Mouse (Mus musculus): ENCODE results near the gene Prr15. TPM values are rescaled to one million over a fixed set of nuclear protein-coding genes. Genes with fewer than 3 reads are reported as not detected.

The Prr15 gene
- total and polyA plus RNA-seq, 2 experiments, result 0.09 to 0.18 TPM

DNA sequence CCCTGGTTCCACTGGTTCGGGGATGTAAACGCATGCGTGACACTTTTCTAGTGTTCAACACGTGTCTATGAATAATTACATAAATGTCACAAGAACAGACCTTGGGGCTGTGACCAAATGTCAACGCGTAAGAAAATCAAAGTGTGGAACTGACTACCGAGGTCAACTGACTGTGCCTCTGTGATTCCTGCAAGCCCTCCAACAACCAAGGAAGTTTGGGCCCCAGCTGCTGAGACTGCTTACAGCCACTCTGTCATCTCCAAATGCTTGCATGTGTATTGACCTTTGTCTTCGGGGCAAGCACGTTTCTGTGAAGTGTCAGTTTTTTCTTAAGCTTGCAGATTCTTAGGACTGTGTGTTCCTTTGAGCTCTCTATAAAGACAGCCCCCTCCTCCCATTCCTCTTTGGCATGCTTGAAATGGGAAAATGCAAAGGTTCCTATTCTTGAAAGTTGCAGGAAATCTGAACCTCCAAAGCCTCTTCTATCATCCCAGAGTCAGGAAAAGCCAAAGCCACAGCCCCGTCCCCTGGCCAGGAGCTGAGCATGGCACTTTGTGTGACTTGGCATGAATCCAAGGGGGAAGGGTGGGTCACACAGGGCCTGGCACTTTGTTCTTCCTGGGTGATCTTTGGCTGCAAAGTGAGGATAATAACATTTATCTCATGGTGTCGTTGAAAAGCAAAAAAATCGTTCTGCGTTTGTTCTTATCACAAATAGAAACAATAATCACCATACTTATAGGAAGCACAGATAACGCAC is 27.5 kb downstream of the Prr15 start:
- TF ChIP-seq POLR2A (IDR thresholded peaks at IDR 0.05; ENCODE audit: extremely low read depth, insufficient read depth, low read length) (no peak), CTCF (IDR thresholded peaks at IDR 0.05; ENCODE audit: low read depth, low read length) (no peak)
- DNase-seq (ENCODE audit: extremely low read depth, low read depth, low spot score), result peak; percentile 24
- 51% methylated on average over 14 of the region's 14 CpGs for WGBS
- Histone ChIP-seq H3K4me3 (ENCODE audit: insufficient read depth, low read depth, low read length) (no peak overlapping the region), H3K36me3 (ENCODE audit: control insufficient read depth, insufficient read depth, low read length) (no peaks in the 10 kb centered on the region), H3K4me1 (ENCODE audit: control insufficient read depth, insufficient read depth, low read length) (no peaks in the 10 kb centered on the region), H3K27me3 (ENCODE audit: control insufficient read depth, insufficient read depth, low read length) (no peaks in the 10 kb centered on the region), H3K9ac (ENCODE audit: low read depth, low read length) (no peak overlapping the region), H3K79me2 (ENCODE audit: control insufficient read depth, insufficient read depth, low read length) (no peaks in the 10 kb centered on the region), H3K27ac (replicated peaks; ENCODE audit: insufficient read depth, low read depth, low read length) (no peak overlapping the region)

- no peak overlapping the region for H3K27ac ChIP-seq (replicated peaks; ENCODE audit: insufficient read depth, low read depth, low read length)
- H3K36me3 ChIP-seq (ENCODE audit: control insufficient read depth, insufficient read depth, low read length), result no peaks in the 10 kb centered on the region
- WGBS, result 88% methylated on average over 5 of the region's 5 CpGs
- no peak for DNase-seq (ENCODE audit: extremely low read depth, low read depth, low spot score)
- no peak overlapping the region for H3K9ac ChIP-seq (ENCODE audit: low read depth, low read length)
- H3K4me3 ChIP-seq (ENCODE audit: insufficient read depth, low read depth, low read length), result no peak overlapping the region
- no peak for TF ChIP-seq POLR2A (IDR thresholded peaks at IDR 0.05; ENCODE audit: extremely low read depth, insufficient read depth, low read length)
- TF ChIP-seq CTCF (IDR thresholded peaks at IDR 0.05; ENCODE audit: low read depth, low read length), result no peak
- H3K4me1 ChIP-seq (ENCODE audit: control insufficient read depth, insufficient read depth, low read length), result no peaks in the 10 kb centered on the region
- H3K79me2 ChIP-seq (ENCODE audit: control insufficient read depth, insufficient read depth, low read length), result no peaks in the 10 kb centered on the region
- H3K27me3 ChIP-seq (ENCODE audit: control insufficient read depth, insufficient read depth, low read length), result no peaks in the 10 kb centered on the region
These were observed 28.1 kb downstream of the Prr15 start for GRCm38 (mm10) chr6:54353698-54354097.

DNA sequence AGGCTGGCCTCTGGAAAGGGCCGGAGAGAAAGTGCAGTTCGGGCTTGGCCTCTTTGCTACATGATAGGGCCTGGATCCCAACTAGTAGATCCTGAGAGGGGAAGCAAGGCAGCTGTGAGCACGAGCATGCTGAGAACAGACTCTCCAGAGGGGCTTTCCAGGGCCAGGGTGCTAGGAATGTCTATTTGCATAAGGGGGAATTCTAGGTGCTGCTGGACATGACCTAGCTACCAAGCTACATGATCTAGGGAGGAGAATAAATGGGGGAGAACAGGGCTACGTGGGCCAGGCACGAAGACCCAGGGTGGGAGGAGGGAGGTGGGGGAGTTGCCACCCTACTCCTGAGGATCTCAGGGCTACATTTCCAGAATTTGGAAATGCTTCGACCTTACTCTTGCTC is 30.0 kb downstream of the Prr15 start:
- Histone ChIP-seq H3K4me1 (ENCODE audit: control insufficient read depth, insufficient read depth, low read length) (no peaks in the 10 kb centered on the region), H3K79me2 (ENCODE audit: control insufficient read depth, insufficient read depth, low read length) (no peaks in the 10 kb centered on the region), H3K9ac (ENCODE audit: low read depth, low read length) (no peak overlapping the region), H3K4me3 (ENCODE audit: insufficient read depth, low read depth, low read length) (no peak overlapping the region), H3K27ac (replicated peaks; ENCODE audit: insufficient read depth, low read depth, low read length) (no peak overlapping the region), H3K27me3 (ENCODE audit: control insufficient read depth, insufficient read depth, low read length) (no peaks in the 10 kb centered on the region), H3K36me3 (ENCODE audit: control insufficient read depth, insufficient read depth, low read length) (no peaks in the 10 kb centered on the region)
- TF ChIP-seq CTCF (IDR thresholded peaks at IDR 0.05; ENCODE audit: low read depth, low read length) (no peak), POLR2A (IDR thresholded peaks at IDR 0.05; ENCODE audit: extremely low read depth, insufficient read depth, low read length) (no peak)
- 89% methylated on average over 6 of the region's 6 CpGs for WGBS
- DNase-seq (ENCODE audit: extremely low read depth, low read depth, low spot score), result no peak

- DNase-seq (ENCODE audit: extremely low read depth, low read depth, low spot score), result no peak
These were observed 37.1 kb downstream of the Prr15 start for GRCm38 (mm10) chr6:54362526-54363324.

DNA sequence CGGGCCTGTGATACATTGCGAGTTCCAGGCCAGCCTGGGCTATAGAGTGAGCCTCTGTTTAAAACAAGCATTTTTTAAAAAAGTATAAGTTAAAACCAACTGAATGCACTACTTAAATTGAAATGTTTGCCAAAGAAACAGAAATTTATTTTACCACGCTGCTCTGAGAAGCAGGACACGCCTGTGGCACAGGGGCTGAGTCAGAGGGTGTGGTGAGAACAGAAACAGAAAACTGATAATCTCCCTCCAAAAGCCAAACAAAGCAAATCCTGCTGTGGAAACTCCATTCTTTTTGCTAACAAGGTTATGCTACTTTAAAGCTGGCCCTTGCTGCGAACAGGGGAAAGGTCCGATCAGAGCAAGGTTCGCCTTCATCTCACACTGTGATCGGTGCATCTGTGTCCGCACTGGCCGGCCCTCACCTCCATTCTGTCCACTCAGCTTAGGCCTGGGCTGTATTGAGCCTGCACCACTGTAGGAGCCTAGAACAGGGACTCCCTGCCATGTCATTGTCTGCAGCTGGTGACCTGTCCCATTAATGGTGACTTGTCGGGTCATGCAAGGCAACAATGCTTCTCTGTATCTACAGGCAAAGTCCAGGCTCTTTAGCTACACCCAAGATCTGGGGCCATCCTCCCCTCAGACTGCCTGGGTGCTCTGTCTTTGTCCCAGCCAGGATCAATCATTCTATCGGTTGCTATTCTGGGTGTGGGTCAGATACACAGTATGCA is 38.9 kb downstream of the Prr15 start:
- Histone ChIP-seq H3K4me3 (ENCODE audit: insufficient read depth, low read depth, low read length) (no peak overlapping the region), H3K27me3 (ENCODE audit: control insufficient read depth, insufficient read depth, low read length) (no peaks in the 10 kb centered on the region), H3K79me2 (ENCODE audit: control insufficient read depth, insufficient read depth, low read length) (no peaks in the 10 kb centered on the region), H3K4me1 (ENCODE audit: control insufficient read depth, insufficient read depth, low read length) (no peaks in the 10 kb centered on the region), H3K36me3 (ENCODE audit: control insufficient read depth, insufficient read depth, low read length) (no peaks in the 10 kb centered on the region), H3K27ac (replicated peaks; ENCODE audit: insufficient read depth, low read depth, low read length) (no peak overlapping the region), H3K9ac (ENCODE audit: low read depth, low read length) (no peak overlapping the region)
- TF ChIP-seq POLR2A (IDR thresholded peaks at IDR 0.05; ENCODE audit: extremely low read depth, insufficient read depth, low read length), result no peak
- no peak for TF ChIP-seq CTCF (IDR thresholded peaks at IDR 0.05; ENCODE audit: low read depth, low read length)
- DNase-seq (ENCODE audit: extremely low read depth, low read depth, low spot score), result no peak
- WGBS, result 93% methylated on average over 12 of the region's 12 CpGs

More at GRCm38 (mm10) chr6:54362526-54363324, 37.1 kb downstream of the Prr15 start:
- Histone ChIP-seq H3K27me3 (ENCODE audit: control insufficient read depth, insufficient read depth, low read length) (no peaks in the 10 kb centered on the region), H3K27ac (replicated peaks; ENCODE audit: insufficient read depth, low read depth, low read length) (no peak overlapping the region), H3K4me1 (ENCODE audit: control insufficient read depth, insufficient read depth, low read length) (no peaks in the 10 kb centered on the region), H3K36me3 (ENCODE audit: control insufficient read depth, insufficient read depth, low read length) (no peaks in the 10 kb centered on the region), H3K4me3 (ENCODE audit: insufficient read depth, low read depth, low read length) (no peak overlapping the region), H3K9ac (ENCODE audit: low read depth, low read length) (no peak overlapping the region), H3K79me2 (ENCODE audit: control insufficient read depth, insufficient read depth, low read length) (no peaks in the 10 kb centered on the region)
- 83% methylated on average over 12 of the region's 12 CpGs for WGBS
- TF ChIP-seq POLR2A (IDR thresholded peaks at IDR 0.05; ENCODE audit: extremely low read depth, insufficient read depth, low read length) (no peak), CTCF (IDR thresholded peaks at IDR 0.05; ENCODE audit: low read depth, low read length) (no peak)
